Mouse (Mus musculus): ENCODE measurements around the gene Apol7a.

Apol7a gene

GRCm38 (mm10) chr15:77348146-77348545 is 50.8 kb downstream of the Apol7a start:
- no peak for ATAC-seq (ENCODE audit: low TSS enrichment)

- ATAC-seq (ENCODE audit: low TSS enrichment): no peak
These were observed 54.5 kb downstream of the Apol7a start for GRCm38 (mm10) chr15:77344127-77345125.

GRCm38 (mm10) chr15:77343527-77344091 is 55.3 kb downstream of the Apol7a start:
- ATAC-seq (ENCODE audit: low TSS enrichment): peak; percentile 76

GRCm38 (mm10) chr15:77342962-77343526 is 55.9 kb downstream of the Apol7a start:
- no peak; the same call in 1 of the 2 replicates for ATAC-seq (ENCODE audit: low TSS enrichment)

- no peak for ATAC-seq (ENCODE audit: low TSS enrichment)
These were observed 56.9 kb downstream of the Apol7a start for GRCm38 (mm10) chr15:77342005-77342404.

GRCm38 (mm10) chr15:77340581-77340980 is 58.3 kb downstream of the Apol7a start:
- ATAC-seq (ENCODE audit: low TSS enrichment): no peak

- no peak for ATAC-seq (ENCODE audit: low TSS enrichment)
These were observed 59.9 kb downstream of the Apol7a start for GRCm38 (mm10) chr15:77338924-77339429.

GRCm38 (mm10) chr15:77338451-77338850 is 60.5 kb downstream of the Apol7a start:
- no peak for ATAC-seq (ENCODE audit: low TSS enrichment)

Measured in frontal cortex, adult (tissue).